Mouse (Mus musculus) urinary bladder, postnatal 25 days (tissue): ENCODE data around the gene Zfp760.
"Not testable (repeated sequence)": the region's sequence is repeated elsewhere in the genome, so short reads cannot be mapped to it uniquely, and the experiment has no call there.

Experiments used
- DNase-seq: peaks from one replicate; pipeline ENCODE4 v3.0.0; 2022; ENCODE audit warnings: low spot score

The Zfp760 gene

GRCm38 (mm10) chr17:21707343-21707996, at the start of gene Zfp760:
Zfp760 (plus strand) TSS chr17:21707741.
- DNase-seq: peak; percentile 57

- DNase-seq: not testable (repeated sequence)
Measured at GRCm38 (mm10) chr17:21678826-21679225, 28.7 kb upstream of the Zfp760 start.

DNA sequence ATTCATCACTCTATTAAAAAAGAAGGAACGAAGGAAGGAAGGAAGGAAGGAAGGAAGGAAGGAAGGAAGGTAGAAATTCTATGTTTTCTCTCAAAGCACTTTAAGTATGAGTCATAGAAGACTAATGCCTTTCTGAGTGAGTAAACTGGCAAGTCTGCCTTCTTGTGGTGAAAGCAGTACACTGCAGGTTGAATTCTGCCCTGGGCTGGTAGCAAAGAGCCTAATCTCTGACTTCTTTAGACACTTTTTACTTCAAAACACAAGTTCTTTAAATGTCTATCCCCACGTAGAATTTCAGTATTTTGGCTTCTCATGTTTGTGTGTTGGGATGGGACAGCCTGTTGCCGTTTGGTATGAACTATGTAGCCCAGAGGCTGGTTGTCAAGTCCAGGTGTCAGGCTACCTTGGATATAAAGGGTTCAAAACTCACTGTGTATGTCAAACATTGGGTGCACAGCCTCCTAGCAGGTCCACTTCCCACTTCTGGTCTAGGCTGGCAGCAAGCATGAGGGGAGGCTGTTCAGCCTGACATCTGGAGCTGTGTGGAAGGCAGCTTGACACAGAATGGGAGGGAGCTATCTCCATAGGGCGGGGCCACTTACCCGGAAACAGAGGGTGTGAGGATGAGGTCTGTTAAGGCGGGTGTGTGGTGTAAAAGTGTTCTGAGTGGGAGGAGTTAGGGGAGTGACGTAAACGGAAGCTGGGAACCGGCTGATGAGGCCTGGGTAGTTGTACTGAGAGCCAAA, 28.1 kb upstream of the Zfp760 start:
- peak; percentile 70 for DNase-seq

- DNase-seq: not testable (repeated sequence)
Measured at GRCm38 (mm10) chr17:21680019-21680376, 27.5 kb upstream of the Zfp760 start.

DNA sequence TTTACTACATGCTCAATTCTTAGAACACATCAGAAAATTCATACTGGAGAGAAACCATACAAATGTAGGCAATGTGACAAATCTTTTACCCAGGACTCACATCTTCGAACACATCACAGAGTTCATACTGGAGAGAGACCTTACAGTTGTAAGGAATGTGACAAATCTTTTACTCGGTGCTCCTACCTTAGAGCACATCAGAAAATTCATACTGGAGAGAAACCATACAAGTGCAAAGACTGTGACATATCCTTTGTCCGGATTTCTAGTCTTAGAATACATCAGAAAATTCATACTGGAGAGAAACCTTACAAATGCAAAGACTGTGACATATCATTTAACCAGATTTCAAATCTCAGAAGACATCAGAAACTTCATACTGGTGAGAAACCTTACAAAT, 16.0 kb upstream of the Zfp760 start, which contains the start of gene Gm10226:
Gm10226 (plus strand) TSS at position 301 of the 400 bp plus-strand sequence.
- DNase-seq: no peak

- no peak for DNase-seq
Measured at GRCm38 (mm10) chr17:21693342-21693741, 14.2 kb upstream of the Zfp760 start.

- DNase-seq: no peak
Measured at GRCm38 (mm10) chr17:21696073-21696472, 11.5 kb upstream of the Zfp760 start.

DNA sequence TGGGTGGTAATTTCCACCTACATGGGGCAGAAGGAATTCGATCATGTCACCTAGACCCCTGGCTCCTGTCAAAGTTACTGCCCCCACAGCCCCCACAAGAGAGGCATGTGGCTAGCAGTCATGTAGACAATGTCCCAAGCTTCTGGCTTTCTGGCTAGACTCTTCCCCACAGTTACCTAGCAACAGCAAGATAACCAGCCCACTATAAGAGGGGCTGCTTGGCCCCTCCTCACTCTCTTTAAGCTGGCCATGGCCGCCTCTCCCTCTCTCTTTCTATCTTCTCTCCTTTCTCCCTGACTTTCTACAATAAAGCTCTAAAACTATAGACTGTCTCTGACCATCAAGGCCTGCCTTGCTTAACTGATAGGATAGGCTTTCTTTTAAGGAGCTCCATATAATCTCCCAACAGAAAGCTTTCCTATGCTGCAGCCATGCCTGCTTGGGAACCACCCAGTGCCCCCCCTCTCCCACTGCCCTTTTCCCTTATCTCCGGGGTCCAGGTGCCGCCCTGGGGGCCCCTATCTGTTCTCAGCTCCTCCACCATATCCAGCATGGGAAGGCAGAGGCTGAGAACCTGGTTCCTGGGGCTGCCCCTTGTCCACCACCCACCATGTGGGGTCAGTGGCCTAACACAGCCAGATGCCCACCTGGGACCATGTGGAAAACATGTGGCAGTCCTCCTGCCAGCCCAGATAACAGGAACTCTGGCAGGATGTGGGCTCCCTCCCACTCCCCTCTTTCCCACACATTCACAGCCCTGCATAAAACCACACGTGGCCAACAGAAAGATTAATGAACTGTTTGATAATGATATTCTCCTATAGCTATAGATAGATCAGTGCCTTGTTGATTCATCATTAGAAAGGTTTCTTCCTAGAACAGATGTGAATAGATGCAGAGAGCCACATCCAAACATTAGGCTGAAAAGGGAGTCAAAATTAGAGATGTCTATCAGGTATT, 5.0 kb upstream of the Zfp760 start:
- DNase-seq: no peak

- no peak for DNase-seq
Measured at GRCm38 (mm10) chr17:21703414-21703813, 4.1 kb upstream of the Zfp760 start.

GRCm38 (mm10) chr17:21708401-21708800, 860 bp downstream of the Zfp760 start:
- DNase-seq: no peak

DNA sequence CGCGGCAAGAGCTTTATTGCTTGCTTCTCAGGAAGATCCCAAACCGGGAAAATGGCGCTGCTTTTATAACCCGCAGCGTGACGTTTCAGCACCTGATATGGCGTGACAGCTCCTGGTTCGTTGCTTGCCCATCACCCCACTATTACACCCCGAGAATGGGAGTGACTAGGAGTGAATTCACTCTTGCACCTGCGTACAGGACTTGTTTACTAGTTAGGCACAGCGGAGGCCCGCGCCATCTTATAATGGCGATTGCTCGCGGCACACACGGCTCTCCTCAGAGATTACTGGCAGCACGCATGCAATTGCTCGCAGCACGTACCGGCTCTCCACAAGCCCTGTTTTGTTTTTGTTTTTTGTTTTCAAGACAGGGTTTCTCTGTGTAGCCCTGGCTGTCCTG, 23.0 kb downstream of the Zfp760 start, which contains the start of gene Zfp229:
Zfp229 (plus strand) TSS at position 301 of the 400 bp plus-strand sequence.
- not testable (repeated sequence) for DNase-seq

DNA sequence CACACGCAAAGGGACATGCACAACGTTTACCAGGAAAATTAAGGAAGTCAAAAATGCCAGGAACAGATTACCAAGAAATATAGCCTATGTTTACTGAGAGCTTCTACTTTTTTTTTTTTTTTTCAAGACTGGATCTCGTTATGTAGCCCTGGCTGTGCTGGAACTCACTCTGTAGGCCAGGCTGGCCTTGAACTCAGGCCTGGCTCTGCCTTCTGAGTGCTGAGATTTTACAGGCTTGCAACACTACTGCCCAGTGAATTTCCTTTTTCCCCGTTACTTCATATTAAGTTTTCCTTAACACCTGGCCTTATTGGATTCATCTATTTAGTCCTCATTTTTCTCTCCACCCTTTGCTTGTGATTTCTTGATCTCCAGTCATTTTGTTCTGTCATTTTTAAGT, 25.5 kb downstream of the Zfp760 start:
- no peak for DNase-seq

GRCm38 (mm10) chr17:21733529-21734031, 26.0 kb downstream of the Zfp760 start:
- DNase-seq: peak; percentile 57

DNA sequence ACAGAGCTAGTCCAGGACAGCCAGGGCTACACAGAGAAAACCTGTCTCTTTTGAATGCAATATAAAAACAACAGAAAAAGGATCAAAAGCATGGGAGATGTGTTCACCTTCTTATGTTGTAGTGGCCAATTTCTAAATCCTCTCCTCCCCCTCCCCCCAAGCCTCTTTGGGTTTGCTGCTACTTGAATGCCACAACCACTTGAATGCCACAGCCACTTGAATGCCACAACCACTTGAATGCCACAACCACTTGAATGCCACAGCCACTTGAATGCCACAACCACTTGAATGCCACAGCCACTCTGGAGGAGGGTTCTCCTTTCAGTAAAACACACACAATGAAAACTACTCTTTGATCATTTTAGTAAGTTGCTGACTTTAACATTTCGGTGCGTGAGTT, 45.2 kb downstream of the Zfp760 start:
- DNase-seq: no peak

- DNase-seq: peak; percentile 3
Measured at GRCm38 (mm10) chr17:21753342-21754208, 46.0 kb downstream of the Zfp760 start.

- DNase-seq: no peak
Measured at GRCm38 (mm10) chr17:21770336-21770735, 62.8 kb downstream of the Zfp760 start.
